Mouse (Mus musculus) hindbrain, postnatal 0 days (tissue): Measurements from ENCODE around the gene Slc12a9. TPM values are rescaled to one million over a fixed set of nuclear protein-coding genes. Genes with fewer than 3 reads are reported as not detected.

ENCODE experiments used
- ATAC-seq: fragments of 200-750 bp; cut with Nextera tagmentation; 2 replicates; pipeline ENCODE4 v1.8.0; 2017; ENCODE audit warnings: mild to moderate bottlenecking, moderate TSS enrichment, moderate library complexity
- DNase-seq: peaks from one replicate; pipeline ENCODE4 v3.0.0-alpha.2; 2015; ENCODE audit warnings: low spot score
- H3K27ac ChIP-seq: fragments of 300-500 bp; sonication (generic); 2 replicates; pipeline ENCODE4 v1.5.1; 2014; ENCODE audit warnings: mild to moderate bottlenecking
- H3K27me3 ChIP-seq: fragments of 300-500 bp; sonication (generic); 2 replicates; pipeline ENCODE4 v1.6.1; 2014; ENCODE audit warnings: low read length, mixed read lengths; ENCODE audit not compliant: insufficient read depth
- H3K36me3 ChIP-seq: fragments of 300-500 bp; sonication (generic); 2 replicates; pipeline ENCODE4 v1.6.1; 2014; ENCODE audit warnings: low read length, mixed read lengths; ENCODE audit not compliant: insufficient read depth
- H3K4me1 ChIP-seq: fragments of 300-500 bp; sonication (generic); 2 replicates; pipeline ENCODE4 v1.6.1; 2014; ENCODE audit warnings: antibody characterized with exemption, low read length, mixed read lengths; ENCODE audit not compliant: insufficient read depth
- H3K4me2 ChIP-seq: fragments of 300-500 bp; sonication (generic); 2 replicates; pipeline ENCODE4 v1.6.1; 2014; ENCODE audit warnings: low read depth, mild to moderate bottlenecking, low read length, moderate library complexity, mixed read lengths
- H3K4me3 ChIP-seq: fragments of 300-500 bp; sonication (generic); 2 replicates; pipeline ENCODE4 v1.5.1; 2014; ENCODE audit warnings: low read length
- H3K9ac ChIP-seq: fragments of 300-500 bp; sonication (generic); replicated peaks from 2 replicates; pipeline ENCODE4 v1.6.1; 2014; ENCODE audit warnings: mild to moderate bottlenecking, low read length, moderate library complexity, mixed read lengths
- H3K9me3 ChIP-seq: fragments of 300-500 bp; sonication (generic); 2 replicates; pipeline ENCODE4 v1.6.1; 2016; ENCODE audit warnings: low read length, mixed read lengths
- CTCF ChIP-seq: IDR thresholded peaks from 2 replicates; pipeline ENCODE4 v1.5.1; 2016; ENCODE audit warnings: antibody characterized with exemption, control low read depth, low read depth
- WGBS: fragments of 180-500 bp; shearing (Covaris S2); extraction: QIAGEN DNeasy Blood & Tissue Kit; methylation state at CpG from one replicate; pipeline ENCODE4 v1.1.7; 2014; 5-methylcytosine and 5-hydroxymethylcytosine counted together
- polyA plus RNA-seq: library from polyadenylated mRNA; unstranded; fragments of >200 nt; fragmentation: Nextera tagmentation; extraction: Ambion mirVana; gene quantifications from 2 replicates; pipeline ENCODE4 v1.2.1, GENCODE M21; 2015
- total RNA-seq: library from RNA; depleted of rRNA; stranded (reverse); fragments of >200 nt; gene quantifications from 2 replicates; pipeline ENCODE4 v1.2.3, GENCODE M21; 2014

The Slc12a9 gene
- total and polyA plus RNA-seq, 2 experiments from 2014 or later, result 27.3 to 41.3 TPM

- H3K9me3 ChIP-seq, result no peaks in the 10 kb centered on the region
- H3K36me3 ChIP-seq, result peaks cover 12% of the 10 kb centered on the region; the same call in 1 of the 2 replicates
- H3K4me1 ChIP-seq, result peaks cover 10% of the 10 kb centered on the region; the same call in 1 of the 2 replicates
- H3K4me2 ChIP-seq, result no peak overlapping the region
- ATAC-seq, result no peak
- no peak overlapping the region for H3K27ac ChIP-seq
- H3K4me3 ChIP-seq, result no peak overlapping the region
- DNase-seq, result no peak
- 78% methylated on average over 15 of the region's 15 CpGs for WGBS
- no peaks in the 10 kb centered on the region for H3K27me3 ChIP-seq
- H3K9ac ChIP-seq, result no peak overlapping the region
- no peak for TF ChIP-seq CTCF
Observed at GRCm38 (mm10) chr5:137291381-137291926, 41.9 kb downstream of the Slc12a9 start.

- 27% methylated on average over 15 of the region's 15 CpGs for WGBS
- H3K36me3 ChIP-seq, result peaks cover 4% of the 10 kb centered on the region; the same call in 1 of the 2 replicates
- H3K4me3 ChIP-seq, result no peak overlapping the region
- H3K9ac ChIP-seq, result no peak overlapping the region
- no peak for ATAC-seq
- no peak overlapping the region for H3K27ac ChIP-seq
- no peaks in the 10 kb centered on the region for H3K9me3 ChIP-seq
- peak overlapping the region; percentile 19; the same call in 1 of the 2 replicates for H3K4me2 ChIP-seq
- TF ChIP-seq CTCF, result peak; percentile 67
- peaks cover 10% of the 10 kb centered on the region; the same call in 1 of the 2 replicates for H3K4me1 ChIP-seq
- H3K27me3 ChIP-seq, result no peaks in the 10 kb centered on the region
- no peak for DNase-seq
Observed at GRCm38 (mm10) chr5:137290677-137291076, 42.7 kb downstream of the Slc12a9 start.

- DNase-seq, result no peak
- 56% methylated on average over 13 of the region's 13 CpGs for WGBS
- no peaks in the 10 kb centered on the region for H3K27me3 ChIP-seq
- peak overlapping the region; percentile 49; the same call in 1 of the 2 replicates for H3K27ac ChIP-seq
- no peaks in the 10 kb centered on the region for H3K36me3 ChIP-seq
- no peaks in the 10 kb centered on the region for H3K9me3 ChIP-seq
- peak overlapping the region; percentile 85 for H3K4me2 ChIP-seq
- no peak for TF ChIP-seq CTCF
- H3K4me3 ChIP-seq, result peak overlapping the region; percentile 55
- H3K9ac ChIP-seq, result peak overlapping the region; percentile 13; the same call in 1 of the 2 replicates
- no peak for ATAC-seq
- peaks cover 6% of the 10 kb centered on the region; the same call in 1 of the 2 replicates for H3K4me1 ChIP-seq
Observed at GRCm38 (mm10) chr5:137289591-137290365, 43.6 kb downstream of the Slc12a9 start.

- H3K4me2 ChIP-seq, result peak overlapping the region; percentile 85
- H3K9me3 ChIP-seq, result no peaks in the 10 kb centered on the region
- 0 out of 2 replicates have a peak, but pooled peaks cover 3% of the 10 kb centered on the region for H3K4me1 ChIP-seq
- ATAC-seq (peak; percentile 36; the same call in 1 of the 2 replicates), DNase-seq (peak; percentile 84)
- WGBS, result 2% methylated on average over 25 of the region's 25 CpGs
- H3K27ac ChIP-seq, result peak overlapping the region; percentile 49; the same call in 1 of the 2 replicates
- peak overlapping the region; percentile 77 for H3K9ac ChIP-seq
- no peaks in the 10 kb centered on the region for H3K36me3 ChIP-seq
- peak; percentile 70 for TF ChIP-seq CTCF
- H3K4me3 ChIP-seq, result peak overlapping the region; percentile 55
- no peaks in the 10 kb centered on the region for H3K27me3 ChIP-seq
Observed at GRCm38 (mm10) chr5:137288999-137289470, 44.4 kb downstream of the Slc12a9 start.

- Histone ChIP-seq H3K9ac (peak overlapping the region; percentile 77), H3K4me3 (peak overlapping the region; percentile 55), H3K36me3 (no peaks in the 10 kb centered on the region), H3K4me2 (peak overlapping the region; percentile 85), H3K4me1 (0 out of 2 replicates have a peak, but pooled peaks cover 3% of the 10 kb centered on the region), H3K27me3 (no peaks in the 10 kb centered on the region), H3K27ac (peak overlapping the region; percentile 85), H3K9me3 (no peaks in the 10 kb centered on the region)
- ATAC-seq (peak; percentile 6; the same call in 1 of the 2 replicates), DNase-seq (peak; percentile 61)
- TF ChIP-seq CTCF, result no peak
- under 1% methylated on average over 55 of the region's 65 CpGs for WGBS
Observed at GRCm38 (mm10) chr5:137287953-137288743, 45.2 kb downstream of the Slc12a9 start.
